Mouse (Mus musculus) layer of hippocampus, adult 2 months (tissue): ENCODE results near the gene Olfr740. TPM values are rescaled to one million over a fixed set of nuclear protein-coding genes. Genes with fewer than 3 reads are reported as not detected.

ENCODE experiments used
- DNase-seq, 2 experiments: peaks; one replicate each; pipeline ENCODE4 v3.0.0; 2022; ENCODE audit warnings: low spot score in 2 of 2
- H3K27ac ChIP-seq: fragments of 200-600 bp; 2 replicates; pipeline ENCODE4 v1.8.1; 2022
- H3K4me3 ChIP-seq: fragments of 200-600 bp; 2 replicates; pipeline ENCODE4 v1.8.1; 2022; ENCODE audit warnings: mild to moderate bottlenecking
- CTCF ChIP-seq: fragments of 200-600 bp; conservative IDR thresholded peaks from 2 replicates; pipeline ENCODE4 v1.8.1; 2022; ENCODE audit warnings: antibody characterized with exemption, mild to moderate bottlenecking, moderate library complexity
- long read RNA-seq, 2 experiments: library from polyadenylated mRNA; stranded (forward); transcript quantifications; one replicate each; pipeline ENCODE4 v2.0.0; 2021; ENCODE audit warnings: borderline mapping rate in 2 of 2
- total RNA-seq, 2 experiments: library from RNA; stranded (reverse); gene quantifications; 2 replicates each; pipeline ENCODE4 v1.2.3; 2021

Gene Olfr740
- total RNA-seq, result not detected
- long read RNA-seq, experiment 1, result 0 reads
- long read RNA-seq, experiment 2, result 0 reads

- no peak for TF ChIP-seq CTCF
- DNase-seq, result no peak
- Histone ChIP-seq H3K27ac (no peak within 1 kb of the TSS), H3K4me3 (no peak within 1 kb of the TSS)
Measured at GRCm38 (mm10) chr14:50445245-50445644, at the start of gene Olfr740. Gene Olfr740 (plus strand): TSS chr14:50445545.

DNA sequence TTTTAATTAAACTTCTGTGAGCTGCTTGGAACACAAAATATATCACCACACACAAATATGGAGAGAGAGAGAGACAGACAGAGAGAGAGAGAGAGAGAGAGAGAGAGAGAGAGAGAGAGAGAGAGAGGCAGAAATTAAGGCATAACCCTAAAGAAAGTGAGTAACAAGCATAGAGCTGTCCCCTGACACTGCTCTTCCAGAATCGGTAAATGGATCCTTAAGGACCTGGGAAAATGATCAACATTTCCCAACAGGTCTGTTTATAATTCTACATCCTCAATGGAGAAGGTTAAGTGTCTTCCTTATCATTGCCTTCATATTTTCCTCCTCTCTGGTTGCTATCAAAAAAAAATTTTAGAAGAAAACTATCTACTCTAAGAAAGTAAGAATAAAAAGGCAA is 38.1 kb upstream of the Olfr740 start, which contains the start of gene Olfr738:
Gene Olfr738 (plus strand): TSS at position 301 of the 400 bp plus-strand sequence.
- TF ChIP-seq CTCF, result no peak
- no peak within 1 kb of the TSS for H3K4me3 ChIP-seq
- H3K27ac ChIP-seq, result no peak within 1 kb of the TSS
- no peak for DNase-seq

DNA sequence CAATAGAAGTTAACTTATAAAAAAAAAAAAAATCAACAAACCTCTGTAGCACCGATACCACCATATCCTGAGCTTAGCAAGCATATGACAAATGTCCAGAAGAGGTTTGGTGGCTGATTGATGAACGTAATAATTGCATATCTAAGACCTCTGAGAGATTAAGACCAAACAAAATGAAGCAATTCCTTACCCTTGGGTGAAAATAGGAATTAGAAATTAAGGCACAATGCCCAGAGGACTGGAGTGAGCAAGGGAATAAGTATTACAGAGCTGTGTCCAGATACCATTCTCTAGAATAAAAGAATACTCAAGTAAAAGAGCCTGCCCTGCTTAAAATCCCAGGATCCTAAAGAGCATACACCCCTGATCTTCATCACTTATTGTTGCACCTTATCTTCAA is 27.0 kb upstream of the Olfr740 start, which contains the start of gene Olfr739:
Gene Olfr739 (plus strand): TSS at position 301 of the 400 bp plus-strand sequence.
- TF ChIP-seq CTCF, result no peak
- no peak within 1 kb of the TSS for H3K4me3 ChIP-seq
- no peak for DNase-seq
- H3K27ac ChIP-seq, result no peak within 1 kb of the TSS

DNA sequence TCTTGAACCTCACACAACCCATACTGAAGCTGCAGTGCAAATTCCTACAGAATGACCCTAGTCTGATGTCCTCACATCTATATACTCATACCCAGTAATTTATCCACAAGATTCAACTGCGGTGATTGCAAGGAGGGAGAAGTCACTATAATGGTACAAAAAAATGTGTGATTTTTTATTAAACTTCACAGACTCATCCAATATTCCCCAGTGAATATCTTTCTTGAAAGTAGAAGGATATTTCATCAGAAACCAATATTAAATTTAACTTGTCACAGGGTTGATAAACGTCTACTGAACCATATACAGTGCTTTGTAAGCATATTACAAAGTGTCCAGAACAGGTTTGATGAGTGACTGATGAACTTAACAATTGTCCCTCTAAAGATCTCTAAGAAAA is 27.1 kb downstream of the Olfr740 start, which contains the start of gene Olfr741:
Gene Olfr741 (plus strand): TSS at position 301 of the 400 bp plus-strand sequence.
- Histone ChIP-seq H3K27ac (no peak within 1 kb of the TSS), H3K4me3 (no peak within 1 kb of the TSS)
- no peak for TF ChIP-seq CTCF
- no peak for DNase-seq

DNA sequence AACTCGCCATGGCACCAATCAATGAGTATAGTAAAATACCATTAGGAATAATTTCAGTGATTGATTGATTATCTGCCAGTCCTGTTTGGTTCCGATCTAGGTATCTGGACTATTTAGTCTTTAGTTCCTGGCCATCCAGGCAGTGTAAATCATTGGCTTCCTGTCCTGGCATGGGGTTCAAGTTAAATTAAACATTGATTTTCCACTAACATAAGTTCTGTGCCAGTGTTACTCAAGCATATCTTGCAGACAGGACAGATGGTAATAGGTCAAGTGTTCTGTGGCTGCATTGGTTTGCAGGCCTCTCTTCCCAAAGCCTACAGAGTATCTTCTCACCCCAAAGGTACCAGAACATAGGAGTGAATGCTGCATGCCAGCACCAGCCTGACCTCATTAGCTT is 33.1 kb downstream of the Olfr740 start:
- H3K4me3 ChIP-seq, result no peak overlapping the region
- no peak for DNase-seq
- no peak overlapping the region for H3K27ac ChIP-seq
- TF ChIP-seq CTCF, result no peak

DNA sequence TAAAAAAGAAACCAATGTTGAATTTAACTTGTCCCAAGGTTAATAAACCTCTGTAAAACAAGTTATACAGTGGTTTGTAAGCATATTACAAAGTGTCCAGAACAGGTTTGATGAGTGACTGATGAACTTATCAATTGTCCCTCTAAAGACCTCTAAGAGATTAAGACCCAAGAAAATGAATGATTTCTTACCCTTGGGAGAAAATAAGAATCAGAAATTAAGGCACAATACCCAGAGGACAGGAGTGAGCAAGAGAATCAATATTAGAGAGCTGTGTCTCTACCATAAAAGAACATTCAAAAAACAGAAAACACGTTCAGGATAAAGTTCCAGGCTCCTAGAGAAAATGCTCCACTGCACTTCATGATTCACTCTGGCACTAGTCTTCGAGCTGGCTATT is 58.0 kb downstream of the Olfr740 start, which contains the start of gene Olfr742:
Gene Olfr742 (plus strand): TSS at position 301 of the 400 bp plus-strand sequence.
- no peak within 1 kb of the TSS for H3K4me3 ChIP-seq
- no peak within 1 kb of the TSS for H3K27ac ChIP-seq
- TF ChIP-seq CTCF, result no peak
- DNase-seq, result no peak

Other genes with a start within 250 kb of the Olfr740 start
- not detected for gene Olfr731, start 203.7 kb upstream of the Olfr740 start, total RNA-seq
- not detected for gene Olfr732, start 161.3 kb upstream of the Olfr740 start, total RNA-seq
- not detected for gene Olfr733, start 144.0 kb upstream of the Olfr740 start, total RNA-seq
- gene Olfr734, start 118.8 kb upstream of the Olfr740 start, total RNA-seq, result not detected
- gene Olfr735, start 96.7 kb upstream of the Olfr740 start, total RNA-seq, result not detected
- gene Tlr11, start 87.6 kb upstream of the Olfr740 start, total RNA-seq, result not detected
- gene Olfr736, start 64.4 kb upstream of the Olfr740 start, total RNA-seq, result not detected
- gene Olfr738, start 38.0 kb upstream of the Olfr740 start, total RNA-seq, result not detected
- not detected for gene Olfr739, start 26.9 kb upstream of the Olfr740 start, total RNA-seq
- gene Olfr741, start 27.2 kb downstream of the Olfr740 start, total RNA-seq, result not detected
- not detected for gene Olfr742, start 58.1 kb downstream of the Olfr740 start, total RNA-seq
- not detected for gene Olfr743, start 76.3 kb downstream of the Olfr740 start, total RNA-seq
- gene Olfr744, start 169.3 kb downstream of the Olfr740 start, total RNA-seq, result not detected
- gene Olfr745, start 193.8 kb downstream of the Olfr740 start, total RNA-seq, result not detected
- gene Olfr746, start 201.5 kb downstream of the Olfr740 start, total RNA-seq, result not detected
- gene Olfr747, start 247.7 kb downstream of the Olfr740 start, total RNA-seq, result not detected